Mouse (Mus musculus) kidney, postnatal 0 days (tissue): Measurements from ENCODE around the gene Rho. TPM values are rescaled to one million over a fixed set of nuclear protein-coding genes. Genes with fewer than 3 reads are reported as not detected.

Source experiments
- ATAC-seq: fragments of 200-750 bp; cut with Nextera tagmentation; replicated peaks from 2 replicates; pipeline ENCODE4 v1.8.0; 2017; ENCODE audit warnings: low read depth, moderate number of reproducible peaks, moderate TSS enrichment, moderate library complexity; ENCODE audit not compliant: low FRiP score
- DNase-seq: peaks from one replicate; pipeline ENCODE4 v3.0.0-alpha.2; 2016; ENCODE audit warnings: low spot score
- H3K27ac ChIP-seq: fragments of 300-500 bp; sonication (generic); 2 replicates; pipeline ENCODE4 v1.5.1; 2014; ENCODE audit warnings: mild to moderate bottlenecking
- H3K27me3 ChIP-seq: fragments of 300-500 bp; sonication (generic); 2 replicates; pipeline ENCODE4 v1.6.1; 2014; ENCODE audit warnings: low read length, mixed read lengths; ENCODE audit not compliant: insufficient read depth
- H3K36me3 ChIP-seq: fragments of 300-500 bp; sonication (generic); 2 replicates; pipeline ENCODE4 v1.6.1; 2014; ENCODE audit warnings: low read length, mixed read lengths; ENCODE audit not compliant: insufficient read depth
- H3K4me1 ChIP-seq: fragments of 300-500 bp; sonication (generic); replicated peaks from 2 replicates; pipeline ENCODE4 v1.6.1; 2014; ENCODE audit warnings: antibody characterized with exemption, low read length, mixed read lengths; ENCODE audit not compliant: insufficient read depth
- H3K4me2 ChIP-seq: fragments of 300-500 bp; sonication (generic); 2 replicates; pipeline ENCODE4 v1.6.1; 2014; ENCODE audit warnings: mild to moderate bottlenecking, low read length, moderate library complexity, mixed read lengths
- H3K4me3 ChIP-seq: fragments of 300-500 bp; sonication (generic); replicated peaks from 2 replicates; pipeline ENCODE4 v1.5.1; 2014; ENCODE audit warnings: low read depth, low read length
- H3K9ac ChIP-seq: fragments of 300-500 bp; sonication (generic); 2 replicates; pipeline ENCODE4 v1.6.1; 2014; ENCODE audit warnings: low read depth, low read length
- H3K9me3 ChIP-seq: fragments of 300-500 bp; sonication (generic); replicated peaks from 2 replicates; pipeline ENCODE4 v1.6.1; 2016; ENCODE audit warnings: low read length, inconsistent platforms, mixed read lengths
- CTCF ChIP-seq: IDR thresholded peaks from 2 replicates; pipeline ENCODE4 v1.5.1; 2016; ENCODE audit warnings: antibody characterized with exemption, low read depth, mild to moderate bottlenecking, moderate library complexity
- WGBS: fragments of 180-500 bp; shearing (Covaris S2); extraction: QIAGEN DNeasy Blood & Tissue Kit; methylation state at CpG from one replicate; pipeline ENCODE4 v1.1.7; 2014; 5-methylcytosine and 5-hydroxymethylcytosine counted together
- polyA plus RNA-seq: library from polyadenylated mRNA; unstranded; fragments of >200 nt; fragmentation: Nextera tagmentation; extraction: Ambion mirVana; gene quantifications from 2 replicates; pipeline ENCODE4 v1.2.1, GENCODE M21; 2015

Rho gene
- polyA plus RNA-seq, 1 experiment from 2014 or later, result not detected

GRCm38 (mm10) chr6:115932391-115932790 is 843 bp downstream of the Rho start:
- Histone ChIP-seq H3K27me3 (no peaks in the 10 kb centered on the region), H3K36me3 (no peaks in the 10 kb centered on the region), H3K9ac (no peak overlapping the region), H3K9me3 (no peaks in the 10 kb centered on the region), H3K27ac (no peak overlapping the region), H3K4me1 (peaks cover 7% of the 10 kb centered on the region), H3K4me2 (no peak overlapping the region), H3K4me3 (no peak overlapping the region)
- WGBS, result 85% methylated on average over 3 of the region's 3 CpGs
- no peak for DNase-seq
- no peak for ATAC-seq
- TF ChIP-seq CTCF, result no peak

- Histone ChIP-seq H3K27me3 (no peaks in the 10 kb centered on the region), H3K4me1 (peaks cover 4% of the 10 kb centered on the region; the same call in 1 of the 2 replicates), H3K4me3 (no peak overlapping the region), H3K4me2 (no peak overlapping the region), H3K27ac (no peak overlapping the region), H3K36me3 (no peaks in the 10 kb centered on the region), H3K9me3 (no peaks in the 10 kb centered on the region), H3K9ac (no peak overlapping the region)
- 77% methylated on average over 8 of the region's 8 CpGs for WGBS
- no peak for ATAC-seq
- TF ChIP-seq CTCF, result no peak
- DNase-seq, result no peak
These were observed 4.0 kb downstream of the Rho start for GRCm38 (mm10) chr6:115935544-115935943.

GRCm38 (mm10) chr6:115938011-115938410 is 6.5 kb downstream of the Rho start:
- ATAC-seq (no peak), DNase-seq (no peak)
- Histone ChIP-seq H3K4me3 (no peak overlapping the region), H3K27me3 (no peaks in the 10 kb centered on the region), H3K4me2 (no peak overlapping the region), H3K9me3 (no peaks in the 10 kb centered on the region), H3K9ac (no peak overlapping the region), H3K27ac (no peak overlapping the region), H3K4me1 (no peaks in the 10 kb centered on the region), H3K36me3 (no peaks in the 10 kb centered on the region)
- WGBS, result 87% methylated on average over 2 of the region's 2 CpGs
- no peak for TF ChIP-seq CTCF

- H3K4me1 ChIP-seq, result no peaks in the 10 kb centered on the region
- no peak overlapping the region for H3K27ac ChIP-seq
- no peak for ATAC-seq
- no peaks in the 10 kb centered on the region for H3K9me3 ChIP-seq
- TF ChIP-seq CTCF, result no peak
- H3K9ac ChIP-seq, result no peak overlapping the region
- WGBS, result 71% methylated on average over 1 of the region's 1 CpGs
- H3K36me3 ChIP-seq, result no peaks in the 10 kb centered on the region
- H3K4me3 ChIP-seq, result no peak overlapping the region
- H3K27me3 ChIP-seq, result no peaks in the 10 kb centered on the region
- no peak overlapping the region for H3K4me2 ChIP-seq
- DNase-seq, result no peak
These were observed 7.2 kb downstream of the Rho start for GRCm38 (mm10) chr6:115938798-115939197.

- DNase-seq (no peak), ATAC-seq (peak; percentile 84)
- H3K9ac ChIP-seq, result no peak overlapping the region
- no peaks in the 10 kb centered on the region for H3K36me3 ChIP-seq
- H3K4me3 ChIP-seq, result no peak overlapping the region
- TF ChIP-seq CTCF, result no peak
- H3K27me3 ChIP-seq, result no peaks in the 10 kb centered on the region
- WGBS, result 63% methylated on average over 1 of the region's 1 CpGs
- no peaks in the 10 kb centered on the region for H3K9me3 ChIP-seq
- no peaks in the 10 kb centered on the region for H3K4me1 ChIP-seq
- H3K27ac ChIP-seq, result no peak overlapping the region
- H3K4me2 ChIP-seq, result no peak overlapping the region
These were observed 9.1 kb downstream of the Rho start for GRCm38 (mm10) chr6:115940603-115941002.

- H3K27me3 ChIP-seq, result no peaks in the 10 kb centered on the region
- 19% methylated on average over 4 of the region's 12 CpGs for WGBS
- DNase-seq (no peak), ATAC-seq (no peak)
- TF ChIP-seq CTCF, result no peak
- no peaks in the 10 kb centered on the region for H3K4me1 ChIP-seq
- H3K36me3 ChIP-seq, result no peaks in the 10 kb centered on the region
- H3K9ac ChIP-seq, result no peak overlapping the region
- H3K9me3 ChIP-seq, result no peaks in the 10 kb centered on the region
- H3K27ac ChIP-seq, result no peak overlapping the region
- no peak overlapping the region for H3K4me2 ChIP-seq
- H3K4me3 ChIP-seq, result no peak overlapping the region
These were observed 9.6 kb downstream of the Rho start for GRCm38 (mm10) chr6:115941128-115941527.
